Mouse (Mus musculus): ENCODE measurements around the gene Fbxl14. TPM values are rescaled to one million over a fixed set of nuclear protein-coding genes. Genes with fewer than 3 reads are reported as not detected.
A peak's percentile ranks its signal among the peaks of the same experiment; 100 is the strongest.

Gene Fbxl14
- polyA plus RNA-seq, 1 experiment from 2014 or later: 5.1 TPM

GRCm38 (mm10) chr6:119512701-119513100 is 33.2 kb downstream of the Fbxl14 start:
- 78% methylated on average over 11 of the region's 11 CpGs for WGBS
- DNase-seq (ENCODE audit: low spot score): no peak
- Histone ChIP-seq H3K9me3 (replicated peaks; ENCODE audit: low read length) (no peaks in the 10 kb centered on the region), H3K27me3 (ENCODE audit: insufficient read depth, low read length) (no peaks in the 10 kb centered on the region), H3K4me1 (replicated peaks; ENCODE audit: insufficient read depth, low read length) (no peaks in the 10 kb centered on the region), H3K4me3 (replicated peaks; ENCODE audit: low read depth, low read length) (no peak overlapping the region), H3K27ac (no peak overlapping the region), H3K4me2 (ENCODE audit: low read length) (no peak overlapping the region), H3K36me3 (ENCODE audit: insufficient read depth, low read length) (no peaks in the 10 kb centered on the region), H3K9ac (ENCODE audit: low read depth, low read length) (no peak overlapping the region)
- no peak for ATAC-seq (replicated peaks; ENCODE audit: low FRiP score, low read depth)
- TF ChIP-seq CTCF (IDR thresholded peaks at IDR 0.05; ENCODE audit: low read depth): no peak

GRCm38 (mm10) chr6:119513452-119513851 is 34.0 kb downstream of the Fbxl14 start:
- H3K27me3 ChIP-seq (ENCODE audit: insufficient read depth, low read length): no peaks in the 10 kb centered on the region
- no peaks in the 10 kb centered on the region for H3K9me3 ChIP-seq (replicated peaks; ENCODE audit: low read length)
- no peak overlapping the region for H3K4me2 ChIP-seq (ENCODE audit: low read length)
- no peak for ATAC-seq (replicated peaks; ENCODE audit: low FRiP score, low read depth)
- WGBS: 37% methylated on average over 5 of the region's 5 CpGs
- 0 out of 2 replicates have a peak overlapping the region, but pooled peaks have one; percentile 0 for H3K27ac ChIP-seq
- peak; percentile 42 for DNase-seq (ENCODE audit: low spot score)
- no peak overlapping the region for H3K9ac ChIP-seq (ENCODE audit: low read depth, low read length)
- no peak overlapping the region for H3K4me3 ChIP-seq (replicated peaks; ENCODE audit: low read depth, low read length)
- TF ChIP-seq CTCF (IDR thresholded peaks at IDR 0.05; ENCODE audit: low read depth): no peak
- H3K36me3 ChIP-seq (ENCODE audit: insufficient read depth, low read length): no peaks in the 10 kb centered on the region
- no peaks in the 10 kb centered on the region for H3K4me1 ChIP-seq (replicated peaks; ENCODE audit: insufficient read depth, low read length)

GRCm38 (mm10) chr6:119514085-119514484 is 34.6 kb downstream of the Fbxl14 start:
- Histone ChIP-seq H3K9ac (ENCODE audit: low read depth, low read length) (no peak overlapping the region), H3K4me2 (ENCODE audit: low read length) (no peak overlapping the region), H3K36me3 (ENCODE audit: insufficient read depth, low read length) (no peaks in the 10 kb centered on the region), H3K27me3 (ENCODE audit: insufficient read depth, low read length) (no peaks in the 10 kb centered on the region), H3K4me1 (replicated peaks; ENCODE audit: insufficient read depth, low read length) (no peaks in the 10 kb centered on the region), H3K9me3 (replicated peaks; ENCODE audit: low read length) (no peaks in the 10 kb centered on the region), H3K4me3 (replicated peaks; ENCODE audit: low read depth, low read length) (no peak overlapping the region), H3K27ac (0 out of 2 replicates have a peak overlapping the region, but pooled peaks have one; percentile 0)
- DNase-seq (ENCODE audit: low spot score) (no peak), ATAC-seq (replicated peaks; ENCODE audit: low FRiP score, low read depth) (no peak)
- 63% methylated on average over 7 of the region's 7 CpGs for WGBS
- TF ChIP-seq CTCF (IDR thresholded peaks at IDR 0.05; ENCODE audit: low read depth): no peak

DNA sequence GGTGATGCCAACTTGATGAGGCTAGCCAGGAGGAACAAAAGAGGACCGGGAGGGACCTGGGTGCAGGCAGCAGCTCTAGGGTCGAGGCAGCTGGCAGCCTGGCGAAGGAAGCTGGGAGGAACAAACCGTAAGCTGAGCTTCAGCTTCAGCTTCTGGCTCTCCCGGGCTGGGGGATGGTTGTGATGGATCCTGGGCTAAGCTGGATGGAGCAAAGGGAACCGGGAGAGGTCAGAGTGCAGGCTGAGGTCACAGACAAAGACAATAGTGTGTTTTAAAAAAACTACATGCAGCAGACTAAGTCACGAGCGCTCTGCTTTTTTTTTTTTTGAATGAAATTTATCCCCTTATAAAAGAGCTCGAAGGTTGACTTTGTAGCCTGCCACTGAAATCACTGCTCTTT is 41.3 kb downstream of the Fbxl14 start:
- no peak overlapping the region for H3K27ac ChIP-seq
- 40% methylated on average over 9 of the region's 9 CpGs for WGBS

DNA sequence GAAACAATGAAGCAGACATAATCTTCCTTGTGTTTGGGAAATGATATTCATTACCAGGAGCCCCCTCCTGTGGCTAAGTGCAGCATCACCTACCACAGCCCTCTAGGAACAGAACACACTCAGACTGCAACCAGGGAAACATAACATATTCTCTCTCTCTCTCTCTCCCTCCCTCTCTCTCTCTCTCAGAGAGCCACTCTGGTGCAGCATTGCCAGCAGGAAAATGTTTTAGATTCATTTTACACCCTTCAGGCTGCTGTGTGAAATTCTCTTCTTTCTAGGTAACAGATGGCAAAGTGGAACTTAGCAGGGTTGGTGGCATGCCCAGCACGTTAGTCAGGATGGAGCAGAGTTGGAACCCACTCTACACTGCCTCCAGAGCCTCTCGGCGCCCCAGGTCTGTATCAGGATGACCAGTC is 42.0 kb downstream of the Fbxl14 start:
- H3K4me2 ChIP-seq (ENCODE audit: low read length): no peak overlapping the region
- no peaks in the 10 kb centered on the region for H3K36me3 ChIP-seq (ENCODE audit: insufficient read depth, low read length)
- no peaks in the 10 kb centered on the region for H3K4me1 ChIP-seq (replicated peaks; ENCODE audit: insufficient read depth, low read length)
- ATAC-seq (replicated peaks; ENCODE audit: low FRiP score, low read depth) (no peak), DNase-seq (ENCODE audit: low spot score) (no peak)
- no peak overlapping the region for H3K27ac ChIP-seq
- 69% methylated on average over 3 of the region's 3 CpGs for WGBS
- H3K9ac ChIP-seq (ENCODE audit: low read depth, low read length): no peak overlapping the region
- no peak overlapping the region for H3K4me3 ChIP-seq (replicated peaks; ENCODE audit: low read depth, low read length)
- H3K27me3 ChIP-seq (ENCODE audit: insufficient read depth, low read length): no peaks in the 10 kb centered on the region
- H3K9me3 ChIP-seq (replicated peaks; ENCODE audit: low read length): no peaks in the 10 kb centered on the region
- TF ChIP-seq CTCF (IDR thresholded peaks at IDR 0.05; ENCODE audit: low read depth): peak; percentile 38

More for the DNA sequence above, 41.3 kb downstream of the Fbxl14 start:
- H3K4me1 ChIP-seq (replicated peaks; ENCODE audit: insufficient read depth, low read length): no peaks in the 10 kb centered on the region
- H3K36me3 ChIP-seq (ENCODE audit: insufficient read depth, low read length): no peaks in the 10 kb centered on the region
- no peak overlapping the region for H3K4me3 ChIP-seq (replicated peaks; ENCODE audit: low read depth, low read length)
- DNase-seq (ENCODE audit: low spot score): no peak
- H3K4me2 ChIP-seq (ENCODE audit: low read length): no peak overlapping the region
- no peaks in the 10 kb centered on the region for H3K27me3 ChIP-seq (ENCODE audit: insufficient read depth, low read length)
- H3K9ac ChIP-seq (ENCODE audit: low read depth, low read length): no peak overlapping the region
- no peaks in the 10 kb centered on the region for H3K9me3 ChIP-seq (replicated peaks; ENCODE audit: low read length)
- ATAC-seq (replicated peaks; ENCODE audit: low FRiP score, low read depth): no peak
- no peak for TF ChIP-seq CTCF (IDR thresholded peaks at IDR 0.05; ENCODE audit: low read depth)

- ATAC-seq (replicated peaks; ENCODE audit: low FRiP score, low read depth) (no peak), DNase-seq (ENCODE audit: low spot score) (no peak)
- WGBS: 37% methylated on average over 3 of the region's 3 CpGs
- H3K27me3 ChIP-seq (ENCODE audit: insufficient read depth, low read length): no peaks in the 10 kb centered on the region
- no peak for TF ChIP-seq CTCF (IDR thresholded peaks at IDR 0.05; ENCODE audit: low read depth)
- no peaks in the 10 kb centered on the region for H3K36me3 ChIP-seq (ENCODE audit: insufficient read depth, low read length)
- no peak overlapping the region for H3K4me3 ChIP-seq (replicated peaks; ENCODE audit: low read depth, low read length)
- no peaks in the 10 kb centered on the region for H3K9me3 ChIP-seq (replicated peaks; ENCODE audit: low read length)
- no peak overlapping the region for H3K27ac ChIP-seq
- H3K4me2 ChIP-seq (ENCODE audit: low read length): no peak overlapping the region
- no peaks in the 10 kb centered on the region for H3K4me1 ChIP-seq (replicated peaks; ENCODE audit: insufficient read depth, low read length)
- H3K9ac ChIP-seq (ENCODE audit: low read depth, low read length): no peak overlapping the region
Measured at GRCm38 (mm10) chr6:119521931-119522391, 42.5 kb downstream of the Fbxl14 start.

DNA sequence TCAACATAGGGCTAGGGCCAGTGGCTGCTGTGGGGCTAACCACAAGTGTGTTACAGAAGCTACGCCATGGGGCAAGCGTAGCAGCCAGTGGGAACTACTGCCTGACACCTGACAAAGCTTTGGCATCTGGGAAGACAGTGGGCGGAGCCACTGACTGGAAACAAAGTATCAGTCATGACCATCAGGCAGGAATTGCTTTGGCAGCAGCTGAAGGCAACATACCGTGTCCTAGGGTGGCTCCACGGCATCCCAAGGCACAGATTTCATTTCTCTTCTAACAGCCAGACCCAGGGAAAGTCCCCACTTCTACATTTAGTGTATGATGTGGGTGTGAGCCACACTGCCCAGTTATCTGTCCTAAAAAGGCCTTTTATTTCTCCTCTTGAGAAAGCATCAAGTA is 47.0 kb downstream of the Fbxl14 start:
- Histone ChIP-seq H3K27ac (no peak overlapping the region), H3K9me3 (replicated peaks; ENCODE audit: low read length) (no peaks in the 10 kb centered on the region), H3K4me1 (replicated peaks; ENCODE audit: insufficient read depth, low read length) (no peaks in the 10 kb centered on the region), H3K4me2 (ENCODE audit: low read length) (no peak overlapping the region), H3K27me3 (ENCODE audit: insufficient read depth, low read length) (no peaks in the 10 kb centered on the region), H3K9ac (ENCODE audit: low read depth, low read length) (no peak overlapping the region), H3K36me3 (ENCODE audit: insufficient read depth, low read length) (no peaks in the 10 kb centered on the region), H3K4me3 (replicated peaks; ENCODE audit: low read depth, low read length) (no peak overlapping the region)
- ATAC-seq (replicated peaks; ENCODE audit: low FRiP score, low read depth): no peak; the same call in 1 of the 2 replicates
- WGBS: 61% methylated on average over 5 of the region's 5 CpGs
- TF ChIP-seq CTCF (IDR thresholded peaks at IDR 0.05; ENCODE audit: low read depth): no peak
- no peak for DNase-seq (ENCODE audit: low spot score)

Measured in kidney, postnatal 0 days (tissue).